Mouse (Mus musculus) splenic B cell, adult 2 months (primary cell): ENCODE measurements around the gene Tulp2.

Experiments used
- DNase-seq: peaks from one replicate; pipeline ENCODE4 v3.0.0-alpha.2; 2011; ENCODE audit warnings: low read depth, low spot score
- H3K27me3 ChIP-seq: 2 replicates; pipeline ENCODE4 v1.6.1; 2012; ENCODE audit warnings: mild to moderate bottlenecking, low read length, moderate library complexity, mixed read lengths; ENCODE audit not compliant: control insufficient read depth, poor library complexity, insufficient read depth, severe bottlenecking
- H3K36me3 ChIP-seq: 2 replicates; pipeline ENCODE4 v1.6.1; 2012; ENCODE audit warnings: mild to moderate bottlenecking, low read length, moderate library complexity, mixed read lengths; ENCODE audit not compliant: control insufficient read depth, poor library complexity, insufficient read depth, severe bottlenecking

Gene Tulp2

GRCm38 (mm10) chr7:45530643-45531042 is 49.0 kb downstream of the Tulp2 start:
- no peaks in the 10 kb centered on the region for H3K36me3 ChIP-seq
- DNase-seq, result no peak
- H3K27me3 ChIP-seq, result no peaks in the 10 kb centered on the region; the same call in 1 of the 2 replicates

GRCm38 (mm10) chr7:45535676-45536075 is 54.0 kb downstream of the Tulp2 start:
- H3K36me3 ChIP-seq, result no peaks in the 10 kb centered on the region
- DNase-seq, result no peak
- H3K27me3 ChIP-seq, result no peaks in the 10 kb centered on the region

DNA sequence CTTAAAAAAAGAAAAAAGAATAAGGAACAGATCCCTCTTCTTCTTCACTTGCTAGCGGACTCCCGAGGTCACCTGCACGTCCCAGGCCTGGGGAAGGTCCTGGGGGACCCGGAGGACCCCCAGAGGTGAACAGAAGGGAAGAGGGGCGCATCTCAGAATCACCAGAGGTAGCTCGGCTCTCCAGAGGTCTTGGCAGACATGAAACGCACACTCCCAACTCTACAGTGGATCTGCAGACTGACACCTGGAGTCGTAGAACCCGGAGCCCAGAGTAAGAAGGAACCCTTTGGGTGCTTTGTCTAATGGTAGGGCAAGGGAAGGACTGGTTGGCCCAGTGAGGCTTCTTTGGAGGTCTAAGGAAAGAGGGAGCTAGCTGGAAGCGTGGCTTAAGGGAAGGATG is 55.9 kb downstream of the Tulp2 start:
- no peaks in the 10 kb centered on the region for H3K27me3 ChIP-seq
- no peaks in the 10 kb centered on the region for H3K36me3 ChIP-seq
- no peak for DNase-seq

DNA sequence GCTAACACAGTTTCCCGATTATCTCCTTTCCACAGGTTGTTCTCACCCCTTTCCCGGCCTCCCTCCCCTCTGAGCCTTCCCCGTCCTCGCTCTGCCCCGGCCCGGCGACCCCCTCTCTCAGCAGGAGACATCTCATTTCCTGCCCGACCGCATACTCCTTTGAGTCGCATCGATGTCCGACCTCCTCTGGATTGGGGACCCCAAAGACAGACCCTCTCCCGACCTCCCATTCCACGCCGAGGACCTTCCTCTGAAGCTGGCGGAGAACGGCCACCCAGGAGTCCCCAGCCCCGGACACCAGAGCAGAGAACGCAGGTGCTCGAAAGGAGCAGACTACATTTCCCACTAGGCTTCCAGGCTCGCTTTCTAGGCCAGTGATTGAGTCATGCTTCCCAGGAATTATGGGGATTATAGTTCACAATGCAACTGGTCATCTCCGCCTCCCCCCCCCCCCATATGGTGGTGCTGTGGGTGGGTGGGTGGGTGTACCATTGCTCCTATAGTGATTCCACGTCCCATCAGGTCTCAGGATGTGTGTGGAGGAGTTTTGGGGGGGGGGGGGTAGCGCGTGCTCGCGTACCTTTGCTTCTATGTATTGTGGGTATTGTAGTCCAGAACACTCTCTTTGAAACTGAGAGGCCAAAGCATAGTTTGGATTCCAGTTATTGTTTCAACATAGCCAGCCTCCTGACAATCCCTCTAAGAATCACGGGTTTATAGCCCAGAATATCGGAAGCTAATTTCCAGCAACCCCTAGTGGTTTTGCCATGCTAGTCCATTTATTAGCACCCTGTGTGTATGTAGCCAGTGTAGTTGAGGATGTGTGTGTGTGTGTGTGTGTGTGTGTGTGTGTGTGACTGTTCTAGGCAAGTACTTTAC is 56.7 kb downstream of the Tulp2 start:
- Histone ChIP-seq H3K36me3 (no peaks in the 10 kb centered on the region), H3K27me3 (no peaks in the 10 kb centered on the region)
- DNase-seq, result no peak

DNA sequence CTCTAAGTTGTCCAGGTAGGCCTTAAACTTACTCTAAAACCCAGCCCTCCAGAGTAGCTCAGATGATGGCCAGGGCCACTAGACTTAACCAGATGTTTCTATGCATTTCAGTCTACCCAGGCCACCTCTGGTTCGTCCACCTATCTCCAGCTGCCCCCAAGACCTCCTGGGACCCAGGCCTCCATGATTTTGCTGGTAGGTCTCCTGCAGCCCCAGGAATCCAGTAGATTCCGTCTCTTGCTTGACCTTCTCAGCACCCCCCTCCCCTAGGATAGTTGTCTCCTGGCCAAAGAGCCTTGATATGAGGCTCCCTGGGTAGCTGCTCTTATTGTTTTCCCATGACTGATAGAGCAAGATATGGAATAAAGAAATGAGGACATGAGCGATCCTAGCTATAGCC is 57.4 kb downstream of the Tulp2 start:
- Histone ChIP-seq H3K27me3 (no peaks in the 10 kb centered on the region), H3K36me3 (no peaks in the 10 kb centered on the region)
- DNase-seq, result no peak

- H3K27me3 ChIP-seq, result no peaks in the 10 kb centered on the region
- no peak for DNase-seq
- no peaks in the 10 kb centered on the region for H3K36me3 ChIP-seq
These were observed 58.5 kb downstream of the Tulp2 start for GRCm38 (mm10) chr7:45540213-45540612.

DNA sequence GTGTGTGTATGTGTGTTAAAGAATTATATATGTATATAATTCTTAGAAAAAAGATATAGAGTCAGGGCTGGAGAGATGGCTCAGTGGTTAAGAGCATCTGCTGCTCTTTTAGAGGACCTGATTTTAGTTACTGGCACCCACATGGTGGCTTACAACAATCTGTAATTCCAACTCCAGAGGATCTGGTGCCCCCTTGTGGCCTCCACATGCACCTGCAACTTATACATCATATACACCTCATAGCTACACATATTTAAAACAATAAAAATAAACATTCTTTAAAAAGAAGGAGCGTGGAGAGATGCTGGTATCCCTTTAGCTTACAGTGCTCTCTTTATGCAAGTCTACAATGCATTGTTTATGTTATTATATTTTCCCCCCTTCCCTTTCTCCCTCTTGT is 62.8 kb downstream of the Tulp2 start:
- Histone ChIP-seq H3K27me3 (no peaks in the 10 kb centered on the region), H3K36me3 (no peaks in the 10 kb centered on the region)
- DNase-seq, result no peak

DNA sequence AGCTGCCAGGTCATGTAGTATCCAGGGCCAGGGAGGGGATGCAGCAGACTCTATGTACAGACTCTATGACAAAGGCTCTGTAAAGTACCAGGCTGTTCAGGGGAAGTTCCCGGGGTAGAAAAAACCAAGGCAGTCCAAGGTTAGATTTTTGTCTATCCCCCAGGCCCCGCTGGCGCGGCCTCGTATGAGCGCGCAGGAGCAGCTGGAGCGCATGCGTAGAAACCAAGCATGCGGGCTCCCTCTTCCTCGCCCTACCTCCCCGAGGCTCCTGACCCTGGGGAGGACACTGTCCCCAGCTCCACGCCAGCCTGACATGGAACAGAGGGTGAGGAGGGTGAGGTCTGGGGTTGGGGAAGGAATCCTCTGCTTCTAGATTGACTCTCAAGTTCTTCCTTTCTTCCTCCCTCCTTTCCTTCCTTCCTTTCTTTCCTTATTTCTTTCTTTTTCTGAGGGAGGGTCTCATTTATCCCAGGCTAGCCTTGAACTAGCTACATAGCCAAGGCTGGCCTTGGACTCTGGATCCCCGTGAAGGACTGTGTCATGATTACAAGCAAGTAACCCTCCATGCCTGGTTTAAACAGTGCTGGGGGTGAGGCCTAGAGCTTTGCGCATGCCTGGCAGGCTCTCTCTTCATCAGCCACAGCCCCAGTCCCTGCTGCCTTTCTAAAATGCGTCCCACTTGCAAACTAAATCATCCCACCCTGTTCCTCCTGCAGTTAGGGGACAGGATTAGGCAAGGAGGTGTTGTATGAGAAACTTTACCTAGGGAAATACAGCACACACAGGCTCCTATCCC is 68.2 kb downstream of the Tulp2 start:
- DNase-seq, result no peak
- no peaks in the 10 kb centered on the region; the same call in 1 of the 2 replicates for H3K27me3 ChIP-seq
- H3K36me3 ChIP-seq, result no peaks in the 10 kb centered on the region

- DNase-seq, result no peak
- Histone ChIP-seq H3K27me3 (no peaks in the 10 kb centered on the region; the same call in 1 of the 2 replicates), H3K36me3 (no peaks in the 10 kb centered on the region)
These were observed 69.3 kb downstream of the Tulp2 start for GRCm38 (mm10) chr7:45550821-45551511.

GRCm38 (mm10) chr7:45551512-45551883 is 69.8 kb downstream of the Tulp2 start:
- DNase-seq, result no peak
- Histone ChIP-seq H3K27me3 (no peaks in the 10 kb centered on the region; the same call in 1 of the 2 replicates), H3K36me3 (no peaks in the 10 kb centered on the region)

GRCm38 (mm10) chr7:45553519-45553918 is 71.8 kb downstream of the Tulp2 start:
- Histone ChIP-seq H3K36me3 (no peaks in the 10 kb centered on the region), H3K27me3 (no peaks in the 10 kb centered on the region; the same call in 1 of the 2 replicates)
- no peak for DNase-seq

DNA sequence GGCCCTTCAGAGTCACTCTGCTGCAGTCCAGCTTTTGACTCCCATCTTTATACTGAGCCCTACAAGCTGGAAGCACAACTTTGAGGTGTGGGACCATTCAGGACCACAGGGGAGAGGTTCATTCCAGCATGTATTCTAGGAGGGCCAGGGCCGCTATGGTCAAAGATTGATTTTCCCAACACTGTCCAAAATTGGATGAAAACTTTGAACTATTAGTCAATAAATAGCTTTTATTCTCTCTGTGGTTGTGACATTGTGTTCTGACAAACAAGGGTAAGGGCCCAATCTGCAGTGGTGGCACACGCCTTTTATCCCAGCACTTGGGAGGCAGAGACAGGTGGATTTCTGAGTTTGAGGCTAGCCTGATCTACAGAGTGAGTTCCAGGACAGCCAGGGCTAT is 72.3 kb downstream of the Tulp2 start:
- DNase-seq, result no peak
- Histone ChIP-seq H3K36me3 (no peaks in the 10 kb centered on the region), H3K27me3 (no peaks in the 10 kb centered on the region; the same call in 1 of the 2 replicates)

GRCm38 (mm10) chr7:45554744-45555143 is 73.1 kb downstream of the Tulp2 start, which contains the start of gene Hsd17b14:
Gene Hsd17b14, plus strand, starts transcription at chr7:45554893.
- Histone ChIP-seq H3K36me3 (no peaks in the 10 kb centered on the region), H3K27me3 (no peaks in the 10 kb centered on the region; the same call in 1 of the 2 replicates)
- DNase-seq, result no peak

DNA sequence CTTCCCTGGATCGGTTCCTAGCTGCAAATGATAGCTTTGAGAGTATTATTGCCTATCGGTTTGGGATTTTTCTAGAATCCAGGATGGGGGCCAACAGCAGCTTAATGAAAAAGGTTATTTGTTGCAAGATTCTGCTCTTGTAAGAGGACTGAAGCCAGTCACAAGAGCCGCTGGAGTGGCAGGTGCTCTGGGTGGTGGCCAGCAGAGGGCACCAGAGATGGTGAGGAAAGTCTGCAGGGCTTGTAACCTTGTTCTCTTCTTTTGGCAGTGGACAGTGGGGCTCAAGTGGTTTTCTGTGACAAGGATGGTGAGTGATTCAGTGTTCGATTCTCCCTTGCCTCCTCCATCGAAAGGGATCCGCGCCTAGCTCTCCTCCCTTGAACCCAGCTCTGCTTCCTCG is 74.1 kb downstream of the Tulp2 start:
- no peaks in the 10 kb centered on the region for H3K36me3 ChIP-seq
- DNase-seq, result peak; percentile 88

More for the DNA sequence above, 74.1 kb downstream of the Tulp2 start:
- H3K27me3 ChIP-seq, result no peaks in the 10 kb centered on the region; the same call in 1 of the 2 replicates
